Mouse (Mus musculus) embryonic facial prominence, embryonic 15.5 days (tissue): ENCODE results near the gene Ambra1. TPM values are rescaled to one million over a fixed set of nuclear protein-coding genes. Genes with fewer than 3 reads are reported as not detected.
A peak's percentile ranks its signal among the peaks of the same experiment; 100 is the strongest.

Experiments
- ATAC-seq: fragments of 200-750 bp; cut with Nextera tagmentation; 2 replicates; pipeline ENCODE4 v1.8.0; 2017; ENCODE audit warnings: low read depth, moderate TSS enrichment; ENCODE audit not compliant: insufficient number of reproducible peaks, low FRiP score, low TSS enrichment
- H3K27ac ChIP-seq: fragments of 300-500 bp; sonication (generic); replicated peaks from 2 replicates; pipeline ENCODE4 v1.5.1; 2015; ENCODE audit warnings: mild to moderate bottlenecking, inconsistent platforms
- H3K27me3 ChIP-seq: fragments of 300-500 bp; sonication (generic); 2 replicates; pipeline ENCODE4 v1.6.1; 2015; ENCODE audit warnings: inconsistent platforms
- H3K36me3 ChIP-seq: fragments of 300-500 bp; sonication (generic); 2 replicates; pipeline ENCODE4 v1.6.1; 2015; ENCODE audit warnings: mild to moderate bottlenecking, inconsistent platforms
- H3K4me1 ChIP-seq: fragments of 300-500 bp; sonication (generic); 2 replicates; pipeline ENCODE4 v1.6.1; 2015; ENCODE audit warnings: inconsistent platforms
- H3K4me2 ChIP-seq: fragments of 300-500 bp; sonication (generic); replicated peaks from 2 replicates; pipeline ENCODE4 v1.6.1; 2015; ENCODE audit warnings: mild to moderate bottlenecking, inconsistent platforms
- H3K4me3 ChIP-seq: fragments of 300-500 bp; sonication (generic); replicated peaks from 2 replicates; pipeline ENCODE4 v1.5.1; 2015; ENCODE audit warnings: mild to moderate bottlenecking, inconsistent platforms
- H3K9ac ChIP-seq: fragments of 300-500 bp; sonication (generic); 2 replicates; pipeline ENCODE4 v1.6.1; 2015; ENCODE audit warnings: inconsistent platforms
- H3K9me3 ChIP-seq: fragments of 300-500 bp; sonication (generic); replicated peaks from 2 replicates; pipeline ENCODE4 v1.6.1; 2016; ENCODE audit warnings: inconsistent platforms
- WGBS: fragments of 180-500 bp; shearing (Covaris S2); methylation state at CpG from one replicate; pipeline ENCODE4 v1.1.7; 2015; 5-methylcytosine and 5-hydroxymethylcytosine counted together
- polyA plus RNA-seq: library from polyadenylated mRNA; unstranded; fragments of >200 nt; fragmentation: Nextera tagmentation; extraction: Ambion mirVana; gene quantifications from 2 replicates; pipeline ENCODE4 v1.2.1, GENCODE M21; 2015

Gene Ambra1
- polyA plus RNA-seq, 1 experiment from 2014 or later: 18.1 TPM

GRCm38 (mm10) chr2:91922586-91923414, 192.9 kb downstream of the Ambra1 start:
- no peak overlapping the region for H3K27ac ChIP-seq
- peak overlapping the region; percentile 62 for H3K4me3 ChIP-seq
- peaks cover 48% of the 10 kb centered on the region for H3K27me3 ChIP-seq
- 2% methylated on average over 37 of the region's 37 CpGs for WGBS
- no peak for ATAC-seq
- no peaks in the 10 kb centered on the region for H3K9me3 ChIP-seq
- H3K4me2 ChIP-seq: peak overlapping the region; percentile 88
- H3K4me1 ChIP-seq: peaks cover 31% of the 10 kb centered on the region
- H3K9ac ChIP-seq: no peak overlapping the region
- peaks cover 10% of the 10 kb centered on the region for H3K36me3 ChIP-seq

GRCm38 (mm10) chr2:91923415-91924337, 193.7 kb downstream of the Ambra1 start:
- Histone ChIP-seq H3K4me1 (peaks cover 37% of the 10 kb centered on the region), H3K9ac (no peak overlapping the region), H3K27ac (no peak overlapping the region), H3K27me3 (peaks cover 48% of the 10 kb centered on the region), H3K4me3 (peak overlapping the region; percentile 62), H3K9me3 (no peaks in the 10 kb centered on the region), H3K36me3 (peaks cover 1% of the 10 kb centered on the region; the same call in 1 of the 2 replicates), H3K4me2 (peak overlapping the region; percentile 88)
- 5% methylated on average over 54 of the region's 54 CpGs for WGBS
- peak; percentile 25; the same call in 1 of the 2 replicates for ATAC-seq

- H3K27ac ChIP-seq: no peak overlapping the region
- H3K4me2 ChIP-seq: no peak overlapping the region
- no peak overlapping the region for H3K4me3 ChIP-seq
- H3K27me3 ChIP-seq: peaks cover 48% of the 10 kb centered on the region
- WGBS: 59% methylated on average over 1 of the region's 1 CpGs
- H3K4me1 ChIP-seq: peaks cover 38% of the 10 kb centered on the region
- no peak overlapping the region for H3K9ac ChIP-seq
- H3K36me3 ChIP-seq: no peaks in the 10 kb centered on the region
- ATAC-seq: no peak
- H3K9me3 ChIP-seq: no peaks in the 10 kb centered on the region
These were observed 194.8 kb downstream of the Ambra1 start for GRCm38 (mm10) chr2:91924726-91925125.

GRCm38 (mm10) chr2:91925442-91925841, 195.5 kb downstream of the Ambra1 start:
- 75% methylated on average over 15 of the region's 15 CpGs for WGBS
- no peak for ATAC-seq
- H3K27me3 ChIP-seq: peaks cover 44% of the 10 kb centered on the region
- no peak overlapping the region for H3K4me3 ChIP-seq
- H3K27ac ChIP-seq: no peak overlapping the region
- H3K9ac ChIP-seq: no peak overlapping the region
- no peak overlapping the region for H3K4me2 ChIP-seq
- no peaks in the 10 kb centered on the region for H3K36me3 ChIP-seq
- H3K9me3 ChIP-seq: no peaks in the 10 kb centered on the region
- peaks cover 45% of the 10 kb centered on the region for H3K4me1 ChIP-seq

- Histone ChIP-seq H3K4me3 (no peak within 1 kb of the TSS), H3K9me3 (no peaks in the 10 kb centered on the region), H3K4me1 (peaks cover 44% of the 10 kb centered on the region), H3K27me3 (peaks cover 29% of the 10 kb centered on the region), H3K9ac (no peak within 1 kb of the TSS), H3K36me3 (no peaks in the 10 kb centered on the region), H3K4me2 (peak within 1 kb of the TSS; percentile 32), H3K27ac (no peak within 1 kb of the TSS)
- ATAC-seq: no peak
- WGBS: 74% methylated on average over 3 of the region's 3 CpGs
These were observed 197.0 kb downstream of the Ambra1 start, which contains the start of gene Chrm4 for GRCm38 (mm10) chr2:91926949-91927348. Gene Chrm4, plus strand, starts transcription at chr2:91927249.

- Histone ChIP-seq H3K27me3 (peaks cover 19% of the 10 kb centered on the region), H3K36me3 (no peaks in the 10 kb centered on the region), H3K9me3 (no peaks in the 10 kb centered on the region), H3K27ac (no peak overlapping the region), H3K9ac (no peak overlapping the region), H3K4me1 (peaks cover 45% of the 10 kb centered on the region), H3K4me3 (no peak overlapping the region), H3K4me2 (peak overlapping the region; percentile 32)
- no peak for ATAC-seq
- WGBS: 47% methylated on average over 34 of the region's 34 CpGs
These were observed 198.0 kb downstream of the Ambra1 start for GRCm38 (mm10) chr2:91927826-91928533.

- no peak overlapping the region for H3K27ac ChIP-seq
- no peaks in the 10 kb centered on the region for H3K9me3 ChIP-seq
- H3K9ac ChIP-seq: no peak overlapping the region
- H3K36me3 ChIP-seq: no peaks in the 10 kb centered on the region
- H3K4me2 ChIP-seq: no peak overlapping the region
- WGBS: 74% methylated on average over 23 of the region's 23 CpGs
- peaks cover 11% of the 10 kb centered on the region for H3K27me3 ChIP-seq
- H3K4me1 ChIP-seq: peaks cover 45% of the 10 kb centered on the region
- ATAC-seq: no peak
- no peak overlapping the region for H3K4me3 ChIP-seq
These were observed 198.8 kb downstream of the Ambra1 start for GRCm38 (mm10) chr2:91928534-91929350.

- peaks cover 5% of the 10 kb centered on the region for H3K36me3 ChIP-seq
- H3K27ac ChIP-seq: no peak overlapping the region
- H3K4me2 ChIP-seq: peak overlapping the region; percentile 78; the same call in 1 of the 2 replicates
- ATAC-seq: no peak
- peaks cover 8% of the 10 kb centered on the region; the same call in 1 of the 2 replicates for H3K27me3 ChIP-seq
- 63% methylated on average over 3 of the region's 3 CpGs for WGBS
- H3K4me1 ChIP-seq: peaks cover 43% of the 10 kb centered on the region
- no peak overlapping the region for H3K9ac ChIP-seq
- H3K4me3 ChIP-seq: no peak overlapping the region
- H3K9me3 ChIP-seq: no peaks in the 10 kb centered on the region
These were observed 199.5 kb downstream of the Ambra1 start for GRCm38 (mm10) chr2:91929455-91929854.

GRCm38 (mm10) chr2:91929936-91930335, 200.0 kb downstream of the Ambra1 start:
- Histone ChIP-seq H3K9me3 (no peaks in the 10 kb centered on the region), H3K4me1 (peaks cover 43% of the 10 kb centered on the region), H3K27me3 (peaks cover 5% of the 10 kb centered on the region; the same call in 1 of the 2 replicates), H3K9ac (no peak overlapping the region), H3K4me3 (peak overlapping the region; percentile 70), H3K4me2 (peak overlapping the region; percentile 78), H3K36me3 (peaks cover 9% of the 10 kb centered on the region), H3K27ac (no peak overlapping the region)
- no peak for ATAC-seq
- 12% methylated on average over 12 of the region's 12 CpGs for WGBS

GRCm38 (mm10) chr2:91930761-91931291, 200.9 kb downstream of the Ambra1 start:
- H3K9me3 ChIP-seq: no peaks in the 10 kb centered on the region
- ATAC-seq: no peak

More at GRCm38 (mm10) chr2:91930761-91931291, 200.9 kb downstream of the Ambra1 start:
- peaks cover 43% of the 10 kb centered on the region for H3K4me1 ChIP-seq
- H3K27ac ChIP-seq: peak overlapping the region; percentile 92
- peak overlapping the region; percentile 77 for H3K9ac ChIP-seq
- 2% methylated on average over 23 of the region's 23 CpGs for WGBS
- no peaks in the 10 kb centered on the region for H3K27me3 ChIP-seq
- peak overlapping the region; percentile 70 for H3K4me3 ChIP-seq
- H3K4me2 ChIP-seq: peak overlapping the region; percentile 78
- peaks cover 18% of the 10 kb centered on the region for H3K36me3 ChIP-seq
